In the genomic region with DNA sequence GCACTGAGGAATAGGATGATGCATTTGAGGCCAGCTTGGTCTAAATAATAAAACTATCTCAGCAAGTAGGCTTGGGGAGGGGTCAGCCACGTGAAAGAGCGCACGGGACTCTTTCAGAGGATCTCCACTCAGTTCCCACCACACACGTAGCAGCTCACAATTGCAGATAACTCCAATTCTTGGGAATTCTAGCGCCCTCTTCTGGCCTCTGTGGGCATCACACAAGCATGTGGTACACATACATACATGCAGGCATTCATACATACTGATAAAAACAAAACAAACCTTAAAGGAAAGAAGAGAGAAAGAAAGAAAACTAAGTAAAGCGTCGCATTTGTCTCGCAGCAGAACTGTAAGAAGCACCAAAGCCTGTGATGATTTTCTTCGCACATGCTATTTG, we compare ENCODE assay signal across 11 mouse cellular contexts. TPM values are rescaled to one million over a fixed set of nuclear protein-coding genes. Genes with fewer than 3 reads are reported as not detected.
DNase-seq lines count a peak whose midpoint lies in the region; ATAC-seq and TF ChIP-seq lines count a peak whose summit lies in the region.
"Had no signal": no experiment of that assay in that cellular context is flagged by ENCODE, and none has a peak within 500 bp of the region (broad histone marks: within the 10 kb centered on the region; RNA-seq: fewer than 3 reads in every experiment).

No protein-coding gene starts in this region.

- H3K4me3 ChIP-seq in hindbrain, embryonic 16.5 days (ENCODE audit: low read length), result no peak overlapping the region
- no peak overlapping the region for H3K4me3 ChIP-seq in hindbrain, embryonic 10.5 days
- peak overlapping the region; percentile 13; the same call in 1 of the 2 replicates for H3K4me3 ChIP-seq in midbrain, embryonic 16.5 days (ENCODE audit: low read depth, low read length)
- H3K4me3 ChIP-seq in midbrain, embryonic 10.5 days, result no peak overlapping the region
- no peak overlapping the region for H3K4me3 ChIP-seq in small intestine, adult 2 months (ENCODE audit: low read depth, low read length)

- H3K27me3 ChIP-seq in hindbrain, embryonic 16.5 days (replicated peaks; ENCODE audit: control insufficient read depth, insufficient read depth, low read length), result peaks cover 4% of the 10 kb centered on the region
- peaks cover 49% of the 10 kb centered on the region for H3K27me3 ChIP-seq in hindbrain, embryonic 10.5 days (ENCODE audit: insufficient read depth, poor library complexity, severe bottlenecking)
- H3K27me3 ChIP-seq in midbrain, embryonic 16.5 days (ENCODE audit: control insufficient read depth, insufficient read depth, low read depth, low read length), result peaks cover 6% of the 10 kb centered on the region; the same call in 1 of the 2 replicates
- peaks cover 51% of the 10 kb centered on the region for H3K27me3 ChIP-seq in midbrain, embryonic 10.5 days (ENCODE audit: low read depth, poor library complexity, severe bottlenecking)
- H3K27me3 ChIP-seq in small intestine, adult 2 months (ENCODE audit: control insufficient read depth, insufficient read depth, low read length), result no peaks in the 10 kb centered on the region
- H3K27me3 ChIP-seq: CH12.LX had no signal

- H3K9me3 ChIP-seq in hindbrain, embryonic 16.5 days (ENCODE audit: control insufficient read depth, low read length), result no peaks in the 10 kb centered on the region
- H3K9me3 ChIP-seq in hindbrain, embryonic 10.5 days, result peaks cover 5% of the 10 kb centered on the region; the same call in 1 of the 2 replicates
- H3K9me3 ChIP-seq in midbrain, embryonic 16.5 days (replicated peaks; ENCODE audit: control insufficient read depth, low read length, poor library complexity, severe bottlenecking), result no peaks in the 10 kb centered on the region
- H3K9me3 ChIP-seq in midbrain, embryonic 10.5 days (replicated peaks), result peaks cover 4% of the 10 kb centered on the region; the same call in 1 of the 2 replicates
- H3K9me3 ChIP-seq: kidney, embryonic 15.5 days had no signal

- H3K4me1 ChIP-seq in hindbrain, embryonic 16.5 days (ENCODE audit: control insufficient read depth, insufficient read depth, low read depth, low read length), result peaks cover 11% of the 10 kb centered on the region
- peaks cover 17% of the 10 kb centered on the region for H3K4me1 ChIP-seq in hindbrain, embryonic 10.5 days (replicated peaks)
- H3K4me1 ChIP-seq in midbrain, embryonic 16.5 days (ENCODE audit: control insufficient read depth, insufficient read depth, low read length), result peaks cover 8% of the 10 kb centered on the region; the same call in 1 of the 2 replicates
- peaks cover 22% of the 10 kb centered on the region for H3K4me1 ChIP-seq in midbrain, embryonic 10.5 days
- no peaks in the 10 kb centered on the region for H3K4me1 ChIP-seq in small intestine, adult 2 months (ENCODE audit: control insufficient read depth, insufficient read depth, insufficient read length, low read length)

- DNase-seq in hindbrain, embryonic 10.5 days (ENCODE audit: low spot score), result no peak
- no peak for DNase-seq in midbrain, embryonic 10.5 days (ENCODE audit: low spot score)
- no peak for DNase-seq in brain, embryonic 14.5 days (ENCODE audit: low read depth)
- DNase-seq in spleen, adult 18-20 months, result no peak
- DNase-seq: gastrocnemius, postnatal 10 days had no signal

- no peak for TF ChIP-seq POLR2A in brain, embryonic 14.5 days (IDR thresholded peaks at IDR 0.05; ENCODE audit: borderline replicate concordance, extremely low read depth, insufficient read depth, insufficient read length, poor library complexity, severe bottlenecking)
- TF ChIP-seq POLR2A in small intestine, adult 2 months (IDR thresholded peaks at IDR 0.05; ENCODE audit: low read depth, low read length), result no peak

- H3K9ac ChIP-seq in hindbrain, embryonic 16.5 days (ENCODE audit: low read depth, low read length), result no peak overlapping the region
- no peak overlapping the region for H3K9ac ChIP-seq in midbrain, embryonic 16.5 days (ENCODE audit: low read depth, low read length)
- H3K9ac ChIP-seq: kidney, embryonic 15.5 days had no signal

- ATAC-seq in hindbrain, embryonic 16.5 days, result no peak
- no peak for ATAC-seq in midbrain, embryonic 16.5 days
- no peak for ATAC-seq in frontal cortex, adult (ENCODE audit: low TSS enrichment)

- no peaks in the 10 kb centered on the region for H3K36me3 ChIP-seq in hindbrain, embryonic 16.5 days (ENCODE audit: control insufficient read depth, insufficient read depth, low read length)
- no peaks in the 10 kb centered on the region for H3K36me3 ChIP-seq in hindbrain, embryonic 10.5 days
- no peaks in the 10 kb centered on the region for H3K36me3 ChIP-seq in midbrain, embryonic 16.5 days (ENCODE audit: control insufficient read depth, insufficient read depth, low read length)
- no peaks in the 10 kb centered on the region for H3K36me3 ChIP-seq in midbrain, embryonic 10.5 days
- H3K36me3 ChIP-seq in small intestine, adult 2 months (ENCODE audit: control insufficient read depth, insufficient read depth, low read length), result no peaks in the 10 kb centered on the region
- H3K36me3 ChIP-seq: kidney, embryonic 15.5 days had no signal

- 80% methylated on average over 9 of the region's 9 CpGs for WGBS in hindbrain, embryonic 16.5 days
- 75% methylated on average over 9 of the region's 9 CpGs for WGBS in hindbrain, embryonic 10.5 days
- 76% methylated on average over 9 of the region's 9 CpGs for WGBS in midbrain, embryonic 16.5 days
- WGBS in midbrain, embryonic 10.5 days, result 78% methylated on average over 9 of the region's 9 CpGs
- WGBS in small intestine, adult 2 months, result 93% methylated on average over 9 of the region's 9 CpGs

- no peak overlapping the region for H3K27ac ChIP-seq in hindbrain, embryonic 16.5 days (ENCODE audit: low read depth, low read length)
- H3K27ac ChIP-seq in hindbrain, embryonic 10.5 days, result no peak overlapping the region
- no peak overlapping the region for H3K27ac ChIP-seq in midbrain, embryonic 16.5 days (ENCODE audit: low read length)
- no peak overlapping the region for H3K27ac ChIP-seq in midbrain, embryonic 10.5 days (replicated peaks)
- no peak overlapping the region for H3K27ac ChIP-seq in small intestine, adult 2 months (ENCODE audit: insufficient read depth, low read depth, low read length)
- H3K27ac ChIP-seq: kidney, embryonic 15.5 days had no signal

- peak overlapping the region; percentile 98; the same call in 1 of the 2 replicates for H3K4me2 ChIP-seq in hindbrain, embryonic 16.5 days (ENCODE audit: low read length)
- peak overlapping the region; percentile 98 for H3K4me2 ChIP-seq in midbrain, embryonic 16.5 days (ENCODE audit: low read length)
- H3K4me2 ChIP-seq: kidney, embryonic 15.5 days had no signal

- TF ChIP-seq CTCF in brain, embryonic 14.5 days (IDR thresholded peaks at IDR 0.05; ENCODE audit: borderline replicate concordance, extremely low read depth, insufficient read depth, insufficient read length), result peak; percentile 24; the same call in 1 of the 2 replicates
- TF ChIP-seq CTCF in small intestine, adult 2 months (IDR thresholded peaks at IDR 0.05; ENCODE audit: extremely low read depth, insufficient read length, insufficient replicate concordance, low read depth, low read length), result peak; percentile 30; the same call in 1 of the 2 replicates

RNA-seq across cellular contexts. Expression of gene Sidt1, which starts 2.3 kb away (rescaled TPM):
- polyA plus RNA-seq in hindbrain, embryonic 16.5 days (2015; fragmentation: Nextera tagmentation; extraction: Ambion mirVana), result 20.4 TPM in 2 replicates
- 0.05 and 0.09 TPM in 2 replicates for polyA plus RNA-seq in hindbrain, embryonic 10.5 days (2016; fragmentation: Nextera tagmentation; extraction: Ambion mirVana)
- 11.2 and 11.9 TPM in 2 replicates for polyA plus RNA-seq in midbrain, embryonic 16.5 days (2015; fragmentation: Nextera tagmentation; extraction: Ambion mirVana)
- polyA plus RNA-seq in midbrain, embryonic 10.5 days (2016; fragmentation: Nextera tagmentation; extraction: Ambion mirVana), result 0.05 and 0.10 TPM in 2 replicates
- 5.1 and 7.9 TPM in 2 replicates for polyA plus RNA-seq in brain, embryonic 14.5 days (2012; rRNA removed)
- polyA plus RNA-seq in small intestine, adult 2 months (2012; rRNA removed), result 2.4 and 3.8 TPM in 2 replicates

RNA-seq across cellular contexts. Expression of gene Spice1, which starts 16.3 kb away (rescaled TPM):
- polyA plus RNA-seq in hindbrain, embryonic 16.5 days (2015; fragmentation: Nextera tagmentation; extraction: Ambion mirVana), result 12.7 and 18.4 TPM in 2 replicates
- polyA plus RNA-seq in hindbrain, embryonic 10.5 days (2016; fragmentation: Nextera tagmentation; extraction: Ambion mirVana), result 21.7 and 28.1 TPM in 2 replicates
- polyA plus RNA-seq in midbrain, embryonic 16.5 days (2015; fragmentation: Nextera tagmentation; extraction: Ambion mirVana), result 11.8 and 12.3 TPM in 2 replicates
- polyA plus RNA-seq in midbrain, embryonic 10.5 days (2016; fragmentation: Nextera tagmentation; extraction: Ambion mirVana), result 34.1 and 35.8 TPM in 2 replicates
- 16.6 and 24.8 TPM in 2 replicates for polyA plus RNA-seq in brain, embryonic 14.5 days (2012; rRNA removed)
- polyA plus RNA-seq in small intestine, adult 2 months (2012; rRNA removed), result 2.3 and 3.2 TPM in 2 replicates
